Comparison of ENCODE assay signal across 9 mouse cellular contexts in the genomic region with DNA sequence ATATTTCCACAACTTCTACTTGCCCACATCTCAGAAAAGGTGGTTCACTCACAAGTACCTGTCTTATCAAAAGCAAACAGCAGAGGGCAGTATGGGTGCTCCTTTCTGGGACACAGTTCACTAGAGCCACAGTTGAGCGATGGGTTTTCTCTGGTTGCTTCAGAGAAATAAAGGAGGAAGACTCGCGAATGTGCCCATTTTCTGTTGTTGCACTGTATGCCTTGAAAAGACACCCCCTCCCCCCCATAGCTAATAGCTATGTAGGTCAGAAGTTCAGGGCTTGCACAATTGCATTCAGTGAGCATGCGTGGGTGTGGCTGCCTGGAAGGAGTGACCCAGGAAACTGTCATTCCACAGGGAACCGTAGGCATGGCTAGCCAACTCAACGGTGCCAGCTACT. TPM values are rescaled to one million over a fixed set of nuclear protein-coding genes. Genes with fewer than 3 reads are reported as not detected.
DNase-seq lines count a peak whose midpoint lies in the region; ATAC-seq and TF ChIP-seq lines count a peak whose summit lies in the region.
"Had no signal": no experiment of that assay in that cellular context is flagged by ENCODE, and none has a peak within 500 bp of the region (broad histone marks: within the 10 kb centered on the region; RNA-seq: fewer than 3 reads in every experiment).

No protein-coding gene starts in this region.

- H3K4me2 ChIP-seq in CH12.LX (ENCODE audit: insufficient read depth, low read depth, poor library complexity, severe bottlenecking), result peak overlapping the region; percentile 51; the same call in 1 of the 2 replicates
- H3K4me2 ChIP-seq in forebrain, embryonic 12.5 days, result no peak overlapping the region
- H3K4me2 ChIP-seq in heart, postnatal 0 days (ENCODE audit: low read depth, low read length), result peak overlapping the region; percentile 44
- peak overlapping the region; percentile 49 for H3K4me2 ChIP-seq in liver, embryonic 15.5 days
- H3K4me2 ChIP-seq in neural tube, embryonic 12.5 days (replicated peaks), result peak overlapping the region; percentile 45

- peaks cover 3 to 8% of the 10 kb centered on the region in 2 experiments; a peak in 2 of 4 replicates for H3K4me1 ChIP-seq in CH12.LX (ENCODE audit: control insufficient read depth in 1 of 2, insufficient read depth in 2 of 2)
- H3K4me1 ChIP-seq in forebrain, embryonic 12.5 days, result no peaks in the 10 kb centered on the region
- H3K4me1 ChIP-seq in heart, postnatal 0 days (ENCODE audit: control insufficient read depth, insufficient read depth), result no peaks in the 10 kb centered on the region
- H3K4me1 ChIP-seq in liver, embryonic 15.5 days (replicated peaks), result peaks cover 19% of the 10 kb centered on the region; the same call in 1 of the 2 replicates
- H3K4me1 ChIP-seq in neural tube, embryonic 12.5 days, result no peaks in the 10 kb centered on the region

- 0 out of 2 replicates have a peak overlapping the region, but pooled peaks have one; percentile 1 for H3K9ac ChIP-seq in CH12.LX (ENCODE audit: insufficient read depth, low read depth)
- no peak overlapping the region for H3K9ac ChIP-seq in forebrain, embryonic 12.5 days
- H3K9ac ChIP-seq in heart, postnatal 0 days (replicated peaks; ENCODE audit: low read depth, low read length), result no peak overlapping the region
- no peak overlapping the region for H3K9ac ChIP-seq in liver, embryonic 15.5 days
- no peak overlapping the region for H3K9ac ChIP-seq in neural tube, embryonic 12.5 days

- H3K79me2 ChIP-seq in CH12.LX (replicated peaks; ENCODE audit: control insufficient read depth, extremely low read depth, insufficient read depth, poor library complexity, severe bottlenecking), result no peaks in the 10 kb centered on the region

- no peaks in the 10 kb centered on the region for H3K36me3 ChIP-seq in CH12.LX (replicated peaks in 1 of 2; ENCODE audit: control insufficient read depth in 1 of 2, insufficient read depth in 1 of 2, low read length in 1 of 2)
- H3K36me3 ChIP-seq in forebrain, embryonic 12.5 days (replicated peaks), result no peaks in the 10 kb centered on the region
- no peaks in the 10 kb centered on the region for H3K36me3 ChIP-seq in heart, postnatal 0 days (replicated peaks; ENCODE audit: control insufficient read depth, insufficient read depth, low read length)
- no peaks in the 10 kb centered on the region for H3K36me3 ChIP-seq in liver, embryonic 15.5 days (replicated peaks)
- H3K36me3 ChIP-seq in neural tube, embryonic 12.5 days, result no peaks in the 10 kb centered on the region

- H3K27me3 ChIP-seq in CH12.LX (replicated peaks), result peaks cover 1% of the 10 kb centered on the region
- H3K27me3 ChIP-seq in forebrain, embryonic 12.5 days, result no peaks in the 10 kb centered on the region
- H3K27me3 ChIP-seq in heart, postnatal 0 days (ENCODE audit: control insufficient read depth, insufficient read depth, low read length), result no peaks in the 10 kb centered on the region
- H3K27me3 ChIP-seq in liver, embryonic 15.5 days, result no peaks in the 10 kb centered on the region
- H3K27me3 ChIP-seq in neural tube, embryonic 12.5 days (replicated peaks), result no peaks in the 10 kb centered on the region

- H3K4me3 ChIP-seq in CH12.LX (replicated peaks in 1 of 3; ENCODE audit: low read depth in 2 of 3, low read length in 2 of 3, poor library complexity in 1 of 3), result no peak overlapping the region
- H3K4me3 ChIP-seq in forebrain, embryonic 12.5 days (replicated peaks), result no peak overlapping the region
- H3K4me3 ChIP-seq in heart, postnatal 0 days (ENCODE audit: low read depth, low read length), result no peak overlapping the region
- no peak overlapping the region for H3K4me3 ChIP-seq in liver, embryonic 15.5 days (replicated peaks)
- no peak overlapping the region for H3K4me3 ChIP-seq in neural tube, embryonic 12.5 days

- WGBS in forebrain, embryonic 12.5 days, result 41% methylated on average over 6 of the region's 6 CpGs
- 9% methylated on average over 6 of the region's 6 CpGs for WGBS in heart, postnatal 0 days
- 6% methylated on average over 6 of the region's 6 CpGs for WGBS in liver, embryonic 15.5 days (ENCODE audit: insufficient replicate concordance)
- 21% methylated on average over 6 of the region's 6 CpGs for WGBS in neural tube, embryonic 12.5 days

- in situ Hi-C loops in CH12.LX (cut with MboI; ENCODE audit: low pct_ligation_motif_present, low pct_unique_long_range_greater_than_20kb, low sequenced_read_pairs), result loop anchor here (10.0 kb wide), 1 partner anchor 210 kb away; no protein-coding TSS in a partner anchor

- no peaks in the 10 kb centered on the region for H3K9me3 ChIP-seq in CH12.LX (replicated peaks; ENCODE audit: low read length)
- no peaks in the 10 kb centered on the region for H3K9me3 ChIP-seq in forebrain, embryonic 12.5 days
- H3K9me3 ChIP-seq in heart, postnatal 0 days (replicated peaks; ENCODE audit: control insufficient read depth, low read length), result no peaks in the 10 kb centered on the region
- H3K9me3 ChIP-seq in liver, embryonic 15.5 days (replicated peaks), result no peaks in the 10 kb centered on the region
- no peaks in the 10 kb centered on the region for H3K9me3 ChIP-seq in neural tube, embryonic 12.5 days

- ATAC-seq in forebrain, embryonic 12.5 days (ENCODE audit: low FRiP score), result peak; percentile 61; the same call in 1 of the 2 replicates
- peak; percentile 41; the same call in 1 of the 2 replicates for ATAC-seq in heart, postnatal 0 days (ENCODE audit: insufficient read depth, low read depth)
- ATAC-seq in liver, embryonic 15.5 days (ENCODE audit: insufficient read depth), result peak; percentile 58
- ATAC-seq in neural tube, embryonic 12.5 days (ENCODE audit: low FRiP score, low read depth), result no peak

- TF ChIP-seq EP300 in CH12.LX (IDR thresholded peaks at IDR 0.05; ENCODE audit: low read length), result no peak
- TF ChIP-seq EP300 in heart, postnatal 0 days (IDR thresholded peaks at IDR 0.05; ENCODE audit: low read depth), result 0 out of 2 replicates have a peak, but pooled peaks have one; percentile 12

- peak; percentile 71 to 87 for TF ChIP-seq CTCF in CH12.LX (conservative IDR thresholded peaks at IDR 0.05 in 1 of 2, IDR thresholded peaks at IDR 0.05 in 1 of 2; ENCODE audit: low read depth in 2 of 2, low read length in 2 of 2)
- TF ChIP-seq CTCF in heart, postnatal 0 days (IDR thresholded peaks at IDR 0.05; ENCODE audit: low read depth), result peak; percentile 78

- peak; percentile 86 for DNase-seq in CH12.LX (ENCODE audit: extremely low read depth)
- peak; percentile 59 for DNase-seq in c-Kit-positive CD71-positive TER-119-positive erythroid progenitor cells, embryonic 14.5 days (ENCODE audit: low spot score)
- DNase-seq in heart, postnatal 0 days (ENCODE audit: low spot score), result peak; percentile 69
- peak; percentile 84 to 85 for DNase-seq in kidney, postnatal 36 days
- DNase-seq in telencephalon, adult 2 months (ENCODE audit: low read depth, low spot score), result peak; percentile 38

- no peak overlapping the region for H3K27ac ChIP-seq in CH12.LX (ENCODE audit: insufficient read depth, low read depth)
- H3K27ac ChIP-seq in forebrain, embryonic 12.5 days, result no peak overlapping the region
- no peak overlapping the region for H3K27ac ChIP-seq in heart, postnatal 0 days (ENCODE audit: low read depth)
- H3K27ac ChIP-seq in liver, embryonic 15.5 days (replicated peaks), result no peak overlapping the region
- H3K27ac ChIP-seq in neural tube, embryonic 12.5 days, result no peak overlapping the region
- H3K27ac ChIP-seq: macrophage had no signal

- peak; percentile 92 for TF ChIP-seq RAD21 in CH12.LX (IDR thresholded peaks at IDR 0.05; ENCODE audit: low read depth, low read length)

- dilution Hi-C loops in CH12.LX (cut with MboI; ENCODE audit: extremely low pct_ligation_motif_present, extremely low pct_unique_long_range_greater_than_20kb, low sequenced_read_pairs), result no loop called here

- no peak for TF ChIP-seq POLR2A in CH12.LX (IDR thresholded peaks at IDR 0.05; ENCODE audit: low read depth, low read length)

TF ChIP-seq in CH12.LX, 34 proteins besides CTCF, POLR2A, EP300 and RAD21:
- TF ChIP-seq ZC3H11A (IDR thresholded peaks at IDR 0.05; ENCODE audit: low read depth, low read length) (peak; percentile 90), NRF1 (IDR thresholded peaks at IDR 0.05; ENCODE audit: low read depth, low read length) (peak; percentile 48; the same call in 1 of the 2 replicates), MAZ (IDR thresholded peaks at IDR 0.05; ENCODE audit: low read depth, low read length) (no peak), SMC3 (IDR thresholded peaks at IDR 0.05; ENCODE audit: low read depth, low read length) (peak; percentile 98)

RNA-seq across cellular contexts. Expression of gene Slc44a1, which starts 55.5 kb away (rescaled TPM):
- 4.7 and 5.4 TPM in 2 replicates for total RNA-seq in CH12.LX (2012; rRNA removed)
- total RNA-seq in CH12.LX (2014; rRNA removed), result 9.3 and 10.6 TPM in 2 replicates
- polyA plus RNA-seq in CH12.LX (2012; ENCODE audit: insufficient read length, low read depth), result 6.0 and 6.6 TPM in 2 replicates
- 18.0 and 19.1 TPM in 2 replicates for polyA plus RNA-seq in forebrain, embryonic 12.5 days (2016; fragmentation: Nextera tagmentation; extraction: Ambion mirVana)
- total RNA-seq in heart, postnatal 0 days (2014; rRNA removed; ENCODE audit: low replicate concordance), result 34.4 and 37.1 TPM in 2 replicates
- polyA plus RNA-seq in heart, postnatal 0 days (2015; fragmentation: Nextera tagmentation; extraction: Ambion mirVana), result 15.4 and 15.7 TPM in 2 replicates
- 12.1 and 13.6 TPM in 2 replicates for polyA plus RNA-seq in liver, embryonic 15.5 days (2015; fragmentation: Nextera tagmentation; extraction: Ambion mirVana)
- polyA plus RNA-seq in neural tube, embryonic 12.5 days (2016; fragmentation: Nextera tagmentation; extraction: Ambion mirVana), result 17.0 and 17.6 TPM in 2 replicates
